ENCODE assay signal across 8 mouse cellular contexts in genomic region chr2:119872371-119873104, GRCm38 (mm10). TPM values are rescaled to one million over a fixed set of nuclear protein-coding genes. Genes with fewer than 3 reads are reported as not detected.
DNase-seq lines count a peak whose midpoint lies in the region; ATAC-seq lines count a peak whose summit lies in the region.

No protein-coding gene starts in this region.

- H3K9ac ChIP-seq in intestine, embryonic 14.5 days (ENCODE audit: low read length) = peak overlapping the region; percentile 46

- H3K4me2 ChIP-seq in intestine, embryonic 14.5 days (ENCODE audit: low read length) = peak overlapping the region; percentile 97

- peak; percentile 87 for ATAC-seq in intestine, embryonic 14.5 days (replicated peaks; ENCODE audit: low FRiP score, low TSS enrichment, low read depth)
- peak; percentile 70 for ATAC-seq in megakaryocyte-erythroid progenitor cell, adult 5-6 weeks (replicated peaks; ENCODE audit: low FRiP score, low TSS enrichment, poor library complexity, severe bottlenecking)

- peak overlapping the region; percentile 42 for H3K4me3 ChIP-seq in intestine, embryonic 14.5 days (ENCODE audit: low read depth, low read length)

- WGBS in intestine, embryonic 14.5 days = 1% methylated on average over 72 of the region's 73 CpGs

- no peaks in the 10 kb centered on the region for H3K36me3 ChIP-seq in intestine, embryonic 14.5 days (ENCODE audit: control insufficient read depth, insufficient read depth, low read length)

- H3K27ac ChIP-seq in intestine, embryonic 14.5 days (ENCODE audit: low read depth) = 0 out of 2 replicates have a peak overlapping the region, but pooled peaks have one; percentile 0

- H3K9me3 ChIP-seq in intestine, embryonic 14.5 days (ENCODE audit: control insufficient read depth, low read length) = no peaks in the 10 kb centered on the region

- no peaks in the 10 kb centered on the region; the same call in 1 of the 2 replicates for H3K4me1 ChIP-seq in intestine, embryonic 14.5 days (replicated peaks; ENCODE audit: control insufficient read depth, insufficient read depth, low read length)

- DNase-seq in adrenal gland, postnatal 10 days = peak; percentile 83
- peak; percentile 84 for DNase-seq in embryo, embryonic 11 days
- DNase-seq in gastrocnemius, postnatal 25 days = peak; percentile 73
- peak; percentile 88 for DNase-seq in intestine, embryonic 14.5 days (ENCODE audit: low spot score)
- peak; percentile 75 to 80 for DNase-seq in left cerebral cortex, postnatal 25 days (ENCODE audit: low spot score in 2 of 2)
- DNase-seq in right cerebral cortex, postnatal 25 days = peak; percentile 79
- peak; percentile 55 for DNase-seq in urinary bladder, postnatal 25 days (ENCODE audit: low spot score)

- intact Hi-C loops in left cerebral cortex, postnatal 25 days (cut with DNase I) = loop anchor here (1.0 to 2.0 kb wide), 2 partner anchors 24 to 73 kb away; partner anchors contain the start of gene Mga

- no peaks in the 10 kb centered on the region for H3K27me3 ChIP-seq in intestine, embryonic 14.5 days (replicated peaks; ENCODE audit: control insufficient read depth, insufficient read depth, low read length)

RNA-seq across cellular contexts. Expression of gene Mga, which starts 24.5 kb away (rescaled TPM):
- total RNA-seq in adrenal gland, postnatal 10 days (2021) = 10 to 100 TPM; 45.1 to 54.9 TPM
- 10 to 100 TPM; 24.3 to 34.5 TPM for total RNA-seq in gastrocnemius, postnatal 25 days (2021)
- polyA plus RNA-seq in intestine, embryonic 14.5 days (2014; fragmentation: Nextera tagmentation; extraction: Ambion mirVana) = 36.4 and 40.1 TPM in 2 replicates
- 10 to 100 TPM; 62.2 to 67.9 TPM for total RNA-seq in left cerebral cortex, postnatal 25 days (2021)
- total RNA-seq in megakaryocyte-erythroid progenitor cell, adult 5-6 weeks (2014; fragmentation: Nextera tagmentation) = 76.3 and 98.4 TPM in 2 replicates
- total RNA-seq in megakaryocyte-erythroid progenitor cell, adult 5-6 weeks (2017) = 82.5 and 83.6 TPM in 2 replicates

Comparison
In these comparisons a context has a peak if more than half of its experiments do, and no peak if none do; other contexts are left out.
1. Peak in every context shown above with its lines: DNase-seq, ATAC-seq, H3K4me3 ChIP-seq and H3K27ac ChIP-seq.